Mouse (Mus musculus): ENCODE data around the gene Usp8.

Usp8 gene

GRCm38 (mm10) chr2:126743389-126743788 lies 36.3 kb downstream of the Usp8 start:
- no peak for DNase-seq

DNA sequence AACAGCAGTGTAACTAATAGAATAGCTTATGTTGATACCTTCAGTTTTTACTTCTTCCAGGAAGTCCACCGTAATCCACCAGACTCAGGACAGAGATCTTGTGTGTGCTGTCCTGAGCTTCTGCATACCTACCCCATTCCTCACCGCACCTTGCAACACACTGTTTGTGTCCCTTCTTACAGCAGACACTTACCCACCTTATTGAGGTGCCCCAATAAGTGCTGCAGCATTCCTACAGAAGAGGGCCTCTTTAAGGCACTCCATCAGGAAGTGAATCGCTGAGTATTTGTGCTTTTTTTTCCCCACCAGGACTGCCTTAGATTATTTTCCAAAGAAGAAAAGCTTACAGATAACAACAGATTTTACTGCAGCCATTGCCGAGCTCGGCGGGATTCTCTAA lies 48.5 kb downstream of the Usp8 start:
- no peak for DNase-seq

- no peak for DNase-seq
Measured at GRCm38 (mm10) chr2:126759351-126759750, 52.2 kb downstream of the Usp8 start.

DNA sequence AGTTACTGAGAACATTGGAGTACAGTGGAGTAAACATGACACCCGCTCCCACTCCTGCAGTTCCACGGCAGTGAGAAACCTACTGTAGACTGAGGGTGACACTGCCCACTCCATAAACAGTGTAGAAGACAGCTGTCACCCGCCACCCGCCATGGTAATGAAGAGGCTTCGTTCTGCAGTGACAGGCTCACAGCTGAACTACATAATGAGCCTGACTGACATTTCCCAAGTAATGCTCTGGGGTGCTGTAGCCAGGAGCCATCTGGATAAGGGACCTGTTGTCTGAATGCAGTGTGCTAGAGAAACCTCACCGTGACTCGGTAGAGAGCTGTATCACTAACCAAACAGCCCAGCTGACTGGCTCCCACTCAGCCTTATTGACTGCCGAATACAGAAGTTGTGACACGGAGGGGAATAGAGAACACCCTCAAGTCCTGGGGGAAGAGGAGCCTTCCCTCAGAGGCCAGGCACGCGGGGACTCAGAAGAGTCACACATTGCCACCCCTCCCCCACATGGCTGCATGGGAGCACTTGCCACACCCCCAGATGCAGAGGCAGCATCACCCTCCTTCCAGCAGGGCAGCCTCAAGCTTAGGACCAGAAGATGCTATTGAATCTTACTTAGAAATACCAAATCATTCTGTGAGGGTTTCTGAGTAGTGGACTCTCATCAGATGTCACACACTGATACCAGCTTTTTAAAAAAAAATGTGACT lies 58.9 kb downstream of the Usp8 start:
- no peak for DNase-seq

GRCm38 (mm10) chr2:126767599-126767998 lies 60.5 kb downstream of the Usp8 start:
- no peak for DNase-seq

DNA sequence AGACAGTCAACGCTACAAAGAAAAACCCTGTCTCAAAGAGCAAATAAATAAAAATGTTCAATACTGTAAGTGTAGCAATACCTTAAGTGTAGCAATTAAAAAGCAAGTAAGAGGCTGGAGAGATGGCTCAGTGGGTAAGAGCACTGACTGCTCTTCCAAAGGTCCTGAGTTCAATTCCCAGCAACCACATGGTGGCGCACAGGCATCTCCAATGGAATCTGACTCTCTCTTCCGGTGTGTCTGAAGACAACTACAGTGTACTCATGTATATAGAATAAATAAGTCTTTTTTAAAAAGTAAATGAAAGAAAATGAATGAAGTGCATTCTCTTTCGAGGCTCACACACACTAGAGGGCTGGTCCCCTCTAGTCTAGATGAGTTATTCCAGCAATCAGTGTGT lies 61.1 kb downstream of the Usp8 start:
- no peak for DNase-seq

DNA sequence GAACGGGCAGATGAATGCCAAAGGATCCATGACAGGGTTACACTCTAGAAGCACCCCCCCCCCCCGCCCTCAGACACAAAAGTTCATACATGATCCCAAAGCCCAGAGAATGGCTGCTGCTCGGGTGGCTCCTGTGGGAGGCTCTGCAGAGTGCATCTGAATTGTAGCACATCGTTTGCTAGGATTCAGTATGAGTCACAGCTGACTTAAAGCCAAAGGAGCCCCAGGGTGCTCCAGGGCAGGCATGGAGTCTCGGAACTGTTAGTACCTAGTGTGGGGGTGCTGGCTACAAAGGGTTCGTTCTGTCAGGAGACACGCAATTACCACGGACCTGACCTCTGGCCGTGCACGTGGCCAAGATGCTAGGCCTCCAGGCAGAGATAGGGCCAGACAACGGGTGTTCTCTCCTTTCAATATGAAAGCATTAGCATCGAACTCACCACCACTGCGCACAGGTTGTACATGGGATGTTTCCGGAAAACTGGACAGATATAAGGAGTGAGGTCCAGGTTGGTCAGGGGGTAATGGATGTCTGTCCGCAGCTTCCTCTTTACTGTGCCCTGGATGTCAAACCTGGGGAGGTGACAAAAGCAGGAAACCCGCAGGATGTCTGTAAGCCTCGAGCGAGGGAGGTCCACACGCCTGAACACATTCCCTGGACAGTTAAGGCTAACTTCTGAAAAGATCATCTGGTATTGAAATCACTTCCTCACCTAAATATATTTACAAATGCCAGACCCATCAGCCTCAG lies 62.5 kb downstream of the Usp8 start:
- no peak for DNase-seq

GRCm38 (mm10) chr2:126772217-126772616 lies 65.1 kb downstream of the Usp8 start:
- DNase-seq = no peak

GRCm38 (mm10) chr2:126775951-126776350 lies 68.8 kb downstream of the Usp8 start:
- no peak for DNase-seq

DNA sequence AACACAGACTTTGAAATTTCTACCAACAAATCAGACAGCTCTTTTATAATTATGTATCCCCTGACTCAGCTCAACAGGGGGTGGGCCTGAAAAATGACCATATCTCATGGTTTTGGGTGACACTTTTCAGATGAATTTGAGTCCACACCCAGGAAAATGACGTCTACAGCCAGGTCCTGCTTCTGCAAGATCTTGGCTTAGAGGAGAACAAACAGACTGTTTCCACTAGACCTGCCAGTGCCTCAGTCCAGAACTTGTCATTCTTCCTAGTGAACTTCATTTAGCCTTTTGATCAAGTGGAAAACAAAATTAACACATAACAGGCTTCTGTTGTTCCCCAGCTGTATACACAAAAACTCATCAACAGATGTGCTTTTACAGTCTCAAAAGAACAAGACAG lies 69.3 kb downstream of the Usp8 start:
- no peak for DNase-seq

- no peak for DNase-seq
Measured at GRCm38 (mm10) chr2:126778806-126779205, 71.7 kb downstream of the Usp8 start.

DNA sequence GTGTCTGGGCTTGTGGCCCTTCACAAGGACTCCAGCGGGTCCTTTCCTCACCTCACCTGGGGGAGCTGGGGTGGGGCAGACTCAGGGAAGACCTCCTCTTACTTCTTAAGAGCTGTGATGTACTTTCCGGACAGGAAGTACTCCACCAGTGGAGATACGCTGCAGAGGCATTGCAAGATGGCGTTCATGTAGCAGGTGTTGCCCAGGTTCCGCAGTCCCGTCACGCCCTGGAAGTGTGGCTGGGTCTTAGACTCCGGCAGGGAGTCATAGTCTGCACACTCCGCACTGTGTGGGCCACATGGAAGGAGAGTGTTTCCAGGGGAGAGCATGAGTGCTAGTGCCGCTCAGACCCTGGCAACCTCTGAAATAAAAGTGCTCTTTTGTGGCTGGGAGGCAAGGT lies 73.2 kb downstream of the Usp8 start:
- DNase-seq = no peak

DNA sequence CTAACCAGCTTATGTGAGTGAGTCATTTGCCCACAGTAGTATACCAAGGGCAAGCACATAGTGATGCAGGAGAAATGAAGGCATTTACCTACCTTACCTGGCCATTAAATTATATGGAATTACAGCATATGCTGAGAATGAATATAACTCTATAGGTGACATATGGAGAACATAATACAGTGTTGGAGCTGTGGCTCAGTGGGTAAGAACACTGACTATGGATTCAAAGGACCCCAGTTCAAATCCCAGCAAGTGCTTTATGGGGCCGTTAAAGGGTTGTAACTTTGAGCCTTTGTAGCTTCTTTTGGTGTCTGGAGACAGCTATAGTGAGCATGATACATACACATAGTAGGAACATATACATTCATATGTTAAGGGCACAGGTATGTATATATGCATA lies 74.3 kb downstream of the Usp8 start:
- DNase-seq = no peak

GRCm38 (mm10) chr2:126782433-126782832 lies 75.3 kb downstream of the Usp8 start:
- no peak for DNase-seq

DNA sequence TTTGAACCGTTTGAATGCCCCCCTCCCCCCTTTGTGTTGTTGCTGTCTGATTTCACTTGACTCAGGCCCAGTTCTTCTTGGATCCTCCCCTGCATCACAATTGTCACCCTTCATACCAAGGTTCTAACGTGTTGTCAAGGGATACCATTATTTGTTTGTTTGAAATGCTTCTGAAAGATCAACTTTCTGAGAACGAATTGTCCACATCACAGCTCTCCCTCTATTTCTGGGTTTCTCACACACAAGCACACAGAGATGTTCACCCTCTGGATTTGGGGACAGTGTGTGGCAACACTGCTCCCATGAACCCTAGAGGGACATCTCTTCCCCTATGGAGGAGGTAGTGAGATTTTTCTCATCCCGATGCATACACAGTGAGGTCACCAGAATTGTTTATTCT lies 76.2 kb downstream of the Usp8 start, which contains the start of gene Usp50:
Gene Usp50 (minus strand): TSS at position 101 of the 400 bp plus-strand sequence.
- DNase-seq = no peak

- DNase-seq = no peak
Measured at GRCm38 (mm10) chr2:126787721-126788342, 80.7 kb downstream of the Usp8 start.

- no peak for DNase-seq
Measured at GRCm38 (mm10) chr2:126792611-126793010, 85.5 kb downstream of the Usp8 start.

GRCm38 (mm10) chr2:126795708-126796107 lies 88.6 kb downstream of the Usp8 start:
- no peak for DNase-seq

- no peak for DNase-seq
Measured at GRCm38 (mm10) chr2:126798455-126798854, 91.3 kb downstream of the Usp8 start.

GRCm38 (mm10) chr2:126801980-126802379 lies 94.9 kb downstream of the Usp8 start:
- DNase-seq = no peak
